Comparison of ENCODE assay signal across 8 mouse cellular contexts in genomic region chr7:28378769-28379651, GRCm38 (mm10). TPM values are rescaled to one million over a fixed set of nuclear protein-coding genes. Genes with fewer than 3 reads are reported as not detected.
DNase-seq lines count a peak whose midpoint lies in the region; ATAC-seq and TF ChIP-seq lines count a peak whose summit lies in the region.

No protein-coding gene starts in this region.

- H3K9me3 ChIP-seq in G1E (replicated peaks) = no peaks in the 10 kb centered on the region
- no peaks in the 10 kb centered on the region for H3K9me3 ChIP-seq in forebrain, embryonic 16.5 days (ENCODE audit: control insufficient read depth, low read length)

- H3K27me3 ChIP-seq in G1E (ENCODE audit: insufficient read depth, low read length) = no peaks in the 10 kb centered on the region
- H3K27me3 ChIP-seq in forebrain, embryonic 16.5 days (replicated peaks; ENCODE audit: control insufficient read depth, insufficient read depth, low read length) = no peaks in the 10 kb centered on the region

- peak overlapping the region; percentile 80 for H3K27ac ChIP-seq in forebrain, embryonic 16.5 days (ENCODE audit: low read length)

- 2% methylated on average over 53 of the region's 53 CpGs for WGBS in forebrain, embryonic 16.5 days

- H3K4me3 ChIP-seq in G1E (ENCODE audit: low read depth, low read length) = peak overlapping the region; percentile 83
- peak overlapping the region; percentile 58 for H3K4me3 ChIP-seq in forebrain, embryonic 16.5 days (replicated peaks; ENCODE audit: low read length)

- DNase-seq in G1E (ENCODE audit: low spot score) = peak; percentile 86
- peak; percentile 59 to 72 for DNase-seq in cerebellum, adult 18-20 months
- peak; percentile 97 for DNase-seq in heart, postnatal 4 days
- peak; percentile 80 to 87 for DNase-seq in layer of hippocampus, postnatal 10 days (ENCODE audit: low spot score in 2 of 2)
- DNase-seq in lung, postnatal 10 days = peak; percentile 97
- peak; percentile 93 for DNase-seq in ovary, postnatal 14 days (ENCODE audit: low spot score)
- DNase-seq in thymus, postnatal 10 days (ENCODE audit: low spot score in 2 of 2) = peak; percentile 90 to 97

- H3K36me3 ChIP-seq in G1E (replicated peaks) = peaks cover 20% of the 10 kb centered on the region
- no peaks in the 10 kb centered on the region for H3K36me3 ChIP-seq in forebrain, embryonic 16.5 days (ENCODE audit: control insufficient read depth, insufficient read depth)

- peaks cover 93% of the 10 kb centered on the region for H3K4me1 ChIP-seq in G1E (ENCODE audit: insufficient read depth, low read depth, low read length)
- H3K4me1 ChIP-seq in forebrain, embryonic 16.5 days (replicated peaks; ENCODE audit: control insufficient read depth, insufficient read depth, low read length) = peaks cover 56% of the 10 kb centered on the region

- H3K4me2 ChIP-seq in forebrain, embryonic 16.5 days (ENCODE audit: low read length) = peak overlapping the region; percentile 63

- no peak for TF ChIP-seq CTCF in G1E (IDR thresholded peaks at IDR 0.05; ENCODE audit: low read depth, low read length)

- ATAC-seq in G1E (ENCODE audit: extremely low read depth, insufficient number of reproducible peaks, low FRiP score, poor library complexity, severe bottlenecking) = peak; percentile 6; the same call in 1 of the 2 replicates
- peak; percentile 62 for ATAC-seq in forebrain, embryonic 16.5 days

- peak overlapping the region; percentile 77 for H3K9ac ChIP-seq in forebrain, embryonic 16.5 days (replicated peaks; ENCODE audit: low read depth, low read length)

RNA-seq across cellular contexts. Expression of gene Zfp36, which starts 1.0 kb away (rescaled TPM):
- total RNA-seq in G1E (2014; fragmentation: Nextera tagmentation) (39.0 and 42.8 TPM in 2 replicates), G1E (2017) (20.4 and 21.3 TPM in 2 replicates)
- 25.5 and 28.3 TPM in 2 replicates for polyA plus RNA-seq in G1E (2012)
- polyA plus RNA-seq in forebrain, embryonic 16.5 days (2015; fragmentation: Nextera tagmentation; extraction: Ambion mirVana) = 6.5 and 6.7 TPM in 2 replicates
- 10 to 100 TPM; 12.7 to 12.9 TPM for total RNA-seq in heart, postnatal 4 days (2021)
- total RNA-seq in layer of hippocampus, postnatal 10 days (2021) = 1 to 10 TPM; 3.4 to 3.9 TPM

RNA-seq across cellular contexts. Expression of gene Plekhg2, which starts 6.6 kb away (rescaled TPM):
- total RNA-seq in G1E (2014; fragmentation: Nextera tagmentation) (2.9 and 5.2 TPM in 2 replicates), G1E (2017) (1.7 and 3.4 TPM in 2 replicates)
- 8.0 and 8.2 TPM in 2 replicates for polyA plus RNA-seq in G1E (2012)
- 40.7 and 50.8 TPM in 2 replicates for polyA plus RNA-seq in forebrain, embryonic 16.5 days (2015; fragmentation: Nextera tagmentation; extraction: Ambion mirVana)
- 10 to 100 TPM; 42.1 to 42.9 TPM for total RNA-seq in heart, postnatal 4 days (2021)
- total RNA-seq in layer of hippocampus, postnatal 10 days (2021) = 10 to 100 TPM; 13.5 to 13.6 TPM

RNA-seq across cellular contexts. Expression of gene Med29, which starts 13.5 kb away (rescaled TPM):
- 15.4 and 21.9 TPM in 2 replicates for total RNA-seq in G1E (2014; fragmentation: Nextera tagmentation)
- total RNA-seq in G1E (2017) = 17.7 and 21.0 TPM in 2 replicates
- polyA plus RNA-seq in G1E (2012) = 11.2 and 14.8 TPM in 2 replicates
- 39.9 and 40.2 TPM in 2 replicates for polyA plus RNA-seq in forebrain, embryonic 16.5 days (2015; fragmentation: Nextera tagmentation; extraction: Ambion mirVana)
- total RNA-seq in heart, postnatal 4 days (2021) = 10 to 100 TPM; 22.9 to 24.5 TPM
- 10 to 100 TPM; 20.5 to 20.9 TPM for total RNA-seq in layer of hippocampus, postnatal 10 days (2021)

RNA-seq across cellular contexts. Expression of gene Paf1, which starts 13.7 kb away (rescaled TPM):
- total RNA-seq in G1E (2014; fragmentation: Nextera tagmentation) (66.6 and 68.5 TPM in 2 replicates), G1E (2017) (69.1 and 96.2 TPM in 2 replicates)
- polyA plus RNA-seq in G1E (2012) = 103 and 170 TPM in 2 replicates
- 107 and 111 TPM in 2 replicates for polyA plus RNA-seq in forebrain, embryonic 16.5 days (2015; fragmentation: Nextera tagmentation; extraction: Ambion mirVana)
- 10 to 100 TPM; 50.1 to 53.5 TPM for total RNA-seq in heart, postnatal 4 days (2021)
- 10 to 100 TPM; 73.3 to 93.0 TPM for total RNA-seq in layer of hippocampus, postnatal 10 days (2021)

RNA-seq across cellular contexts. Expression of gene Rps16, which starts 28.6 kb away (rescaled TPM):
- 848 and 905 TPM in 2 replicates for total RNA-seq in G1E (2014; fragmentation: Nextera tagmentation)
- total RNA-seq in G1E (2017) = 900 and 1,212 TPM in 2 replicates
- 1,941 and 2,248 TPM in 2 replicates for polyA plus RNA-seq in G1E (2012)
- polyA plus RNA-seq in forebrain, embryonic 16.5 days (2015; fragmentation: Nextera tagmentation; extraction: Ambion mirVana) = 464 and 494 TPM in 2 replicates
- total RNA-seq in heart, postnatal 4 days (2021) = 1,000 to 10,000 TPM in 1 of 2 experiments, 100 to 1,000 TPM in 1; 972 to 1,025 TPM
- total RNA-seq in layer of hippocampus, postnatal 10 days (2021) = 100 to 1,000 TPM; 563 to 624 TPM

Comparison
In these comparisons a context has a peak if more than half of its experiments do, and no peak if none do; other contexts are left out.
1. Peak in every context shown above with its lines: DNase-seq, ATAC-seq, H3K4me3 ChIP-seq and H3K27ac ChIP-seq.